Mouse (Mus musculus): Measurements from ENCODE around the gene Sh3bgrl3.

The Sh3bgrl3 gene

DNA sequence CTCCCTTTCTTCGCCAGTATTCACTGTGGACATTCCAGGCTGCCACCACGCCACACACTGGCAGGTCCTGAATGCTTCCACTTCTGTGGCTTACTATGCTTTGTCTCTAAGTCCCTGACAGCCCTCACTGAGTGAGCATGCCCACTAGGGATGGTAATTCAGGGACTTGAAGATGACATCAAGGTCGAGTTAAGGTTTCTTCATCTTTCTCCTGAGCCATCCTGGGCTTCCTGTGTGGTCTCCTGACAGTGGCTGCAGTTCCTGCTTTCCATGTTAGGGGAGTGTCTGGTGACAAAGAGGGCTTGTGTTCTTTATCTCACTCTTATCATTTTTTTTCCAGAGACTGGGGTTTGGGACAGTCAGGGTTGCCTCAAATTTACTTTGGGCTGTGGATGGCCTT is 17.9 kb downstream of the Sh3bgrl3 start:
- no peak for DNase-seq (ENCODE audit: low spot score)

DNA sequence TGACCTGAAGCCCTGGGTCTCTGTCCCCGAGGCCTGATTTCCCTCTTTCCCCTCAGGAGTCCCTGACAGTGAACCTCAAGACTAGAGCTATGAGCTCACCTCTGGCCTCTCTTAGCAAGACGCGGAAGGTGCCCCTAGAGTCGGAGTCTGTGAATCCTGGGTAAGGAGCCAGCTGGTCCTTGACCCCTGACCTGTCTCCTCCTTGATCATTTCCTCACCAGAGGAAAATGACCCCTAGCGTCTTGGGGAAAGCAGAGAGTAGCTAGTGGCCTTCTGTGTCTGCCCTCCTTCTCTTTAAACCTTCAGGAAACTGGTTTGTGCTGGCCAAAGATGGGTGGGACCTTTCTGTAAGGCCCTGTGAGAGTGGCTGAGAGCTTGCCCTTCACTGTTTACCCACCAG is 20.4 kb downstream of the Sh3bgrl3 start:
- no peak for DNase-seq (ENCODE audit: low spot score)

DNA sequence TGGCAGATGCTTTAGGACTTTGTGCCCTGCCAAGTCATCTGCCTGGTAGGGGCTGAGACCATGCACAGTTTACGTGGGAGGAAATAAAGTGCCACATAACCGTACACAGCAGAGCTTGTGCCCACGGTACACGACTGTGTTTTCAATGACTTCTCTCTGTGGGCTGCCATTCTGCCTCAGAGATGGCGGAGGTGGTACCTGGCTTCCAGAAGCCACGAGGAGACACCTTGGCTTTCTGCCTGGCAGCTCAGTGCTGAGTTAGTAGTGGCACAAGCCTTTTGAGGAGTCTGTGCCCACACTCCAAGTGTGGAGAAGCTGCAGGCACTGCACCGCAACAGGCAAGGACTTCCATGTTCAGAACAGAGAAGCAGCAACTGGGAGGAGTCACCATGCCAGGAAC is 20.9 kb downstream of the Sh3bgrl3 start:
- DNase-seq (ENCODE audit: low spot score) = no peak

DNA sequence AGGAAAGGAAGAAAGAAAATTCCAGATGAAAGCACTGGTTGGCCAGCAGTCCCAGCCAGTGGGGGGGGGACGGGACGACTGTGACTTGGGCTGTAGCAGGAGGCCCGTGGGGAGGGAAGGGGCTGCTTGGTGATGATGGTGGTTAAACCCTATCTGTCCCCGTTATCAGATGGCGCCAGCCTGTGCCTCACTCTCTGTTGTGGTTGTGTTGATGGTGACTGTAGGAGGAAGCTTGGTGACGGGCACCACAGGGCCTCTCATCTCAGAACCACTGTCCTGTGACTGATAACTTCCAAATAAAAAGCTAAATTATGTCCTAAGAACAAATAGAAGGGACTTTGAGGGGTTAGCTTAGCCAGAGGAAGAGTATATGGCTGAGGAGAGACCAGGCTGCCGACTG is 22.5 kb downstream of the Sh3bgrl3 start:
- no peak for DNase-seq (ENCODE audit: low spot score)

DNA sequence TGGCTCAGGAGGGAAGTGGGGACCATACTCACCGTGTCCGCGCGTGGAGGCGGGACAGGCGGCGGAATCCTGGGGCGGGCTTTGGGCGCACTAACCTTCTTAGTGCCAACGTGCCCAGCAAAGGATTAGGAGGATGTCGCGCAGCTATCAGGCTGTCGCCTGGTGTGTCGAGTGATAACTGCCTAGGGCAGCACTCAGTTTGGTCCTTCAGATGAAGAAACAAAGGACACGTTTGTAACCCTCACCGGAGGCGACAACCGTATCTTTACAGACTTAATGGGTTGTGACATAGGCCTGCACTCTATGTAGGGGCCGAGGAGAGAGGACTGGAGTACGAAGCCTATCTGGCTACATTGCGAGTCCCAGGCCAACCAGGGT is 25.9 kb downstream of the Sh3bgrl3 start:
- DNase-seq (ENCODE audit: low spot score) = no peak

DNA sequence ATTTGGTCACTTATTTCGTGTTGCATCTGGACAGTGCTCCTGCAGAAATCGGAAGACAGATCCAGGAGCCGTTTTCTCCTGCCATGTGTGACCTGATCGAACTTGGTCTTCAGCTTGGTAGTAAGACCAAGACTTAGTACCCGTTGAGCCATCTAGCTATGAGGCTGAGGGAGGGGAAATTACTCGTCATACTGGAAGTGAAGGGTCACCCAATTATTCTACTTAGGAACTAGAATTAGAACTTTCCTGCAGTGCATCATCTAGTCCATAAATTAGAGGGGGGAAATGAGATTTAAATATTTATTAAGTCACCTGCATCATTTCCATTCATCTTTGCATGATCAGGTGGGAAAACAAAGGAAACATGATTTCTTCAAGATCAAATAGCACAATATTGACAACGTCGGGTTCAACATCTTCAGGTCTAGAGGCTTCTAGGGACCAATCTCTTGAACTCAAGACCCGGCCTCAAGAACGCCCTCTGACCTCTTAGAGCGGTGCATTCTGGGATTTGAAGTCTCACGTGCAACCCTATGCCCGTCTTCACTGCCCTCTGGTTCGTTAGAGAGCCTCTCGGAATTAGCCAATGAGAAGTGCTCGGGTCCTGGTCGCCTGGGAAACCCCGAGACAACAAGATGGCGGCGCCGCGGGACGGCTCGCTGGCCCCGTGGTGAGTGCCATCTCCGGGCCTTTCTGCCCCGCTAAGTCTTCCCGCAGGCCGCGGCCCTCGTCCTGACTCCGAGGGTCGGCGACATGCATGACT is 26.4 kb downstream of the Sh3bgrl3 start, which contains the start of gene Ubxn11:
Gene Ubxn11 (plus strand): TSS at position 592 of the 763 bp plus-strand sequence.
- DNase-seq (ENCODE audit: low spot score) = peak; percentile 77

DNA sequence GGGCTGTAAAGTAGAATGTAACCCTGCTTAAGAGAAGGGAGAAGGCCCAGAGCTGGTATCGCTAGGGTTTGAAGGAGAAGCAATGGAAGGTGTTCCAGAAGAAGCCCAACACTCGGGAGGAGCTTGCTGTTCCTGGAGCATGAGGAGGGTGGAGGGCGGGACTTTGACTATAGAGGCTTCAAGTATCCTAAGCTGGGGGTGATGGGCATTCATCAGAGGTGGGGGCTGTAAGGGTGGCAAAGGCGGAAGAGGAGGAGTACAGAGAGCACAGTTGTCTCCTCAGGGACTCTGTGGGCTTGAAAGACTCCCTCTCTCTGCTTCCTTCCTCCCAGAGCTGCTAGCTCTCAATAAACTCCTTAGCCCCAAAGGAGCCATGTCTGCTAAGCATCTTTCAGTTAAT is 28.3 kb downstream of the Sh3bgrl3 start:
- DNase-seq (ENCODE audit: low spot score) = no peak

DNA sequence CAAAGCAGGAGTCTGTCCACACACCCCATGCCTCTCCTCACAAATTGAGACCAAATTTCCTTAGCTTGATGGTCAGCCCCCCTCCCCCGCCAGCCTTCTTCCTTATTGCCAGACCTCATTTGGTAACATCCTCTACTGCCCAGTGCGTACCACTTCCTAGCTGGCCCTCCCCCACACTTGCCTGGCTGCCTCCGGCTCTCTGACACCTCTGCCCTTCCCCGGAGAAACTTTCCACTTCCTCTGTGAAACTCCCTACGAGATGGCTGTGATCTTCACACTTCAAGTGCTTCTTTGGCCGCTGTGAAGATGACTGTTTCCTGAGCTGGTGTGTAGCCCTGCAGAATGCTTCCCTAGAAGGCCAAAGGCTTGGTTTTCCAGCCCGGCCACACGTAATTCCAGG is 30.0 kb downstream of the Sh3bgrl3 start:
- DNase-seq (ENCODE audit: low spot score) = peak; percentile 64

DNA sequence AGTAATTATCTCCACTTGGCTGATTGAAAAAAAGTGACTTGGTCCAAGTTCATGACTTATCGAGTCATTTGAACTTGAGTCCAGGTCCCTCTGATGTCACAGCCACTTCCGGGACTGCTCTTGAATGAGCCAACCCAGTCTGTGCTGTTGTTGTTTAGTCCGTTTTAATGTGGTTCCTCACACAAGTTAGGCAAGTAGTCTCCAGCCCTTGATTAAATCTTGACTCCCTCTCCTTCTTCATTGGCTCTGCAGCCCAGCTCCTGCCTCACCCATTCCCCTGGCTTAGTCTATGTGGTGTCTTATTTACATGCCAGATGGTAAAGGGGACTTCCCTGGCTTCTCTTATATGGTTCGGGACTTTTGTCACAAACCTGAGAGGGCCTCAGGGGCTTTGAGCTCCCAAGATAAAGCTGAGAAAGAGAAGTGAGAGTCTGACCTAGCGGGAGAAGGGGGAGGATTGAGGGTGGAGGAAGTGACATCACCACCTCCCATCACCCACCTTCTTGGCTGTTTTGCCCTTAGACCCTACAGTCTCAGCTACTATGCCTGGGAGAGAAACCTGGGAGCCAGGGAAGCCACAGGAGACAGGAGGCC is 31.5 kb downstream of the Sh3bgrl3 start:
- DNase-seq (ENCODE audit: low spot score) = peak; percentile 52

DNA sequence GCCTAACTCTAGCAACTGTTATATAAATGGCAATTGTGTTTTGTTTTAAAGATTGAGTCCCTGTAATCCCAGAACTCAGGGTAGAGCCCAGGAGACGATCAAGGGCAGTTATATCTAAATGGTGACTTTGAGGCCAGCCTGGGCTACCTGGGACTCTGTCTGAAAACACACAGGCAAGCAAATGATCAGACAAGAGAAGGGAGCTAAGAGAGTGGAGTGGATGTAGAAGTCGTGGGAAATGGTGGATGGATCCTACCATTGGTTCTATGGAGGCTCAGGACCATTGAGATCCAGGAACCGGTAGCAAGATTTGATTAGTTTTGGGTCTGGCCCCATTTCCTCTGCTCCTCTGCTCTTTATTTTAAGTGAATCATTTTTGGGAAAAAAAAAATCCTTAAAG is 32.5 kb downstream of the Sh3bgrl3 start:
- no peak for DNase-seq (ENCODE audit: low spot score)

DNA sequence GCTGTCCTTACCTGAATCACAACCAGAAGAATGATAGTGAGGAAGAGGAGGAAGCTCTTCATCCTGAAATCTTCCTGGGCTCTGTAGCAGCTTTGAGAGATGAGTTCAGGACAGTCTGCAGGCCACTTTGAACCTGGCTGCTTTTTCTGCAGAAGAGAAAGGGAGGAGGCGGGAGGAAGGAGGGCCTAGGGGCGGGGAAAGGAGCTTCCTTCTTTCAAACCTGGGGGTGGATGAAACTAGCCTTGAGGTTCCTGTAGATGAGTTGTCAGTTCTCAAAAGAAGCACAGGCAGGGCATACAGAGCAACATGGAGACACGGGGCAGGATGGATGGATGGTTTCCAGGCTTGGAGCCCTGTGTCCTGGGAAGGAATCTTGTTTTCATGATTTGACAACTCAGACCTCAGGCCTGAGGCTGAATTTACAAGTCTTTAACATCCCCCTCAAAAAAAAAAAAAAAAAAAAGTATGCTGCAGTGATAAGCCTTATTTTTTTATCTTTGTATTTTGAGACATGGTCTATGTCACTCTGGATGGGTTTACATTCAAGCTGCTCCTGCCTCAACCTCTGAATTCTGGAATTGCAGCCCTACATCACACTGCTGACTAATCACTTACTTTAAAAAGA is 33.6 kb downstream of the Sh3bgrl3 start, which contains the start of gene Cd52:
Gene Cd52 (minus strand): TSS at position 160 of the 625 bp plus-strand sequence.
- peak; percentile 61 for DNase-seq (ENCODE audit: low spot score)

DNA sequence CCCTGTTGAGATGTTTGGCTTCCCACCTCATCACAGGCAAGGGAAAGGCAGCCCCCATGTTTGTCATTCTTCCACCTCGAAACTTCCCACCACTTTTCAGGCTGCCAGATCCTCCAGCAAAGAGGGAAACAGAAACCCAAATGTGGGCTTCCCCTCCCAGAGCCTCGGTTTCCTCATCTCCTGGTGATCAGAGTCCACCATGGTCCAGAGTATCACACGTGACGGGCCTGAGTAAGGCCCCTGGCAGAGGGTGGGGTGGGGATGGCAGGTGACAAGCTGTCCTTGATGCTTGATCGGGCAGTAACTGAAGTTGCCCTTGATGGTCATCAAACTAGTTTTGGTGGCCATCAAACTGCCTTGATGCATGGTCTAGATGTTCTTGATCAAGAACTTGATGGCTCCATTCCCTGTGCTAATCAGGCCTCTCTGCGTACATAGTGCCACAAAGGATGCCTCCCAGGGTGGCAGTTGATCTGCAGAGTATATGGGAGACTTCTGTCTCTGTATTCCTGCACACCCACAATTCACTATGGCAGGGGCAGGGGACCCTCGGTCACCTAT is 34.5 kb downstream of the Sh3bgrl3 start:
- DNase-seq (ENCODE audit: low spot score) = no peak

DNA sequence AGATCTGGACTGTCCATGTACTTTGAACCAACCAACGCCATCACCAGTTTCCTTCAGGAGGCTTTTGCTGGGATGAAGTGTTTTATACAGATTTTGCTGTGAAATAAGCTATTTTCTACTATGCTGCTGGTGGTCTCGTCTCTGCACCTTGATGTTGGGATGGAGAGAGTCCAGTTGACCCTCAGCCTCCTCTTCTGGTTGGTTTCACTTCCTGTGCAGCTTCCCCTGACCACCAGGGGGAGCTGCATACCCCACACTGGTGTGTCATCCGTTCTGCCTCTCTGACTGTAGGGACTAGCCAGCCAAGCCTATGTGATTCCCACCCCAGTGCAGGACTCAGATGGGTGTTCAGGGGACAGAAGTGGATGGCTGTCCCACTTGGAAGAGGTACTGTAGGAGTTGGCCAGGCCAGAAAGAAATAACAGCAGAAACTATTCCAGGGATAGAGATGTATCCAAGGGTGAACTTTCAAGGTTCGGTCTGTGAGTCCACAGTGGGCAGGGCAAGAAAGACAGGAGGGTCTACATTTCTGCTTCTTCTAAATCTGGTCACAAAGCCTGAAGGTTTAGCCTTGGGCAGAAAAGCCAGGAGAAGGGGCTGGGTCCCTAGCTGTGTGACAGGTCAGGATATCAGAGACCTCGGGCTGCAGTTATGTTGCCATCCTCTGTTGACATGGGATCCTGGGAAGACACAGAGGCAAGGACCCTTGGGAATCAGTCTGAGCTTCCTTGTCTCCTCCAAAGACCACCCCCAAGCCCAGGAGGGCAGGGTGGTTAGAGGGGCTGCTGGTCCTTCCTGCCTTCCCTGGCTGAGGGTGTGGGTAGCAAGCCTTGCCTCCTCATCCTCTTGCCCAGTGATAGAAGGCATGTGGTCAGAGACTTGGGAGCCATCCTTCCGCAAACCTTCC is 36.0 kb downstream of the Sh3bgrl3 start:
- DNase-seq (ENCODE audit: low spot score) = peak; percentile 54

DNA sequence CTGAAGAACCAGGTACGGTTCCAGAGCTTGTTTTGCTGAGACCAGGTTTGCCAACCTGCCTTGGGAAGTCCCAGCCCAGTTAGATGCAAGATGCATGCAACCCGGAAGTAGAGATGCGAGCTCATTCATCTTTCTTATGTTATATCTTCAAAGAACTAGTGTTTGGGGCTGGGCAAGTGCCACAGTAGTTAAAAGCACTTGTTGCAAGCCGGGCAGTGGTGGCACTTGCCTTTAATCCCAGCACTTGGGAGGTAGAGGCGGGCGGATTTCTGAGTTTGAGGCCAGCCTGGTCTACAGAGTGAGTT is 37.4 kb downstream of the Sh3bgrl3 start:
- no peak for DNase-seq (ENCODE audit: low spot score)

DNA sequence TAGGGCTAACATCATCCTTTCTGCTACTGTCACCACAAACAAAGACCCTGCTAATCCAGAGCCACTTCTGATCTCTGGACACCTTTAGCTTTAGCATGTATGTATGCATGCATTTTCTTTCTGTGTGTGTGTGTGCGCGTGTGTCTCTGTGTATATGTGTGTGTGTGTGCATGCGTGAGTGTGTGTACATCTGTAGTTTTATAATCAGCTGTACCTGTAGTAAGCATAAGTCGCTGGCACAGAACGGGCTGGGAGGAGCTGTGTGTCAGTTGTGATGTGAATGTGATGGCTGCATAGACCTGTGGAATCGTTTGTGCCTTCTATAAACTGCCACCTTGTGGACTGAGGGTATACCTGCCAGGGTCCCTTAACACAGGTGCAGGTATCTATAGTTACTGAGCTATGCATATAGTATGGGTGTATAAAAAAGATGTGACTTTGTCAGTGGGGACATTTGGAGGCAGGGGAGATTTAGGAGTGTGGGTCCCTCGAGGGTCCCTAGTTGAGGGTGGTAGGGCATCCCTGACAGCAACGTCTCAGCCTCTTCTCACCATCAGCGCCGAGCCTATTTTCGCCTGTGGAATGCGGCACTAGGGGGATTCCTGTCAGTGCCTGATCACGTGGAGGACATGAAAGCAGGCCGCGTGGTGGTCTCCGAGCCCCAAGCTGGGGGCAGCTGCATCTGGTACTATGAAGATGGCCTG is 37.9 kb downstream of the Sh3bgrl3 start:
- no peak for DNase-seq (ENCODE audit: low spot score)

DNA sequence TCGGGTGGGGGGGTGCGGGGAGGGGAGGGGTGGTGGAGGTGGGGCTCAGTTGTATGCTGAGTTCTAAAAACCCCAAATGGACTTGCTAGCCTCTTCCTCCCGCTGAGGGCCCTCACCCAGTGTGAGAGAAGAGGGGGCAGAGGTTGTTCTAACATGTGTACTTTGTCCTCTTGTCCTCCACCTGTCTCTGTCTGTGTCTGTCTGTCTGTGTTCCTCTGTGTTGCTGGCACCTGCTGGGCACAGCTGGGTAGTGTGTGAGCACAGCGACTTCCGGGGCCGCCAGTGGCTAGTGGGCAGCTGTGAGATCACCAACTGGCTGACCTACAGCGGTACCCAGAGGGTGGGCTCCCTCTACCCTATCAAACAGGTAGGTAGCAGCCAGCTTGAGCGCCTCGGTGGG is 39.6 kb downstream of the Sh3bgrl3 start:
- no peak for DNase-seq (ENCODE audit: low spot score)

DNA sequence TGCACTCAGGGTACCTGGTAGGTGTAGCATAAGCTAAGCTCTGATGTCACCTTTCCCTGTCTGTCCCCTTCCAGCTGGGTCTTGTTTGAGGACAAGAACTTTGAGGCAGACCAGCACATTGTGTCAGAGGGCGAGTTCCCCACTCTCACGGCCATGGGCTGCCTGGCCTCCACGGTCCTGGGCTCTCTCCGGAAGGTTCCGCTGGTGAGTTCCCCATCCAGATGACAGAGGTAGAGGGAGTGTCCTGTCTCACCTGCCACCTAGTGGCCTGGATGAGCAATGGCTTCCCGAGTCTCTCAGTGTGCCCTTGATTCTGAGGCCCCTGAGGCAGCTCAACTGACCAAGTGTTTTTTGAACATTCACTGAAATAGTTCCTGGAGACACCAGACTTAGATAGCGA is 41.2 kb downstream of the Sh3bgrl3 start:
- DNase-seq (ENCODE audit: low spot score) = no peak

DNA sequence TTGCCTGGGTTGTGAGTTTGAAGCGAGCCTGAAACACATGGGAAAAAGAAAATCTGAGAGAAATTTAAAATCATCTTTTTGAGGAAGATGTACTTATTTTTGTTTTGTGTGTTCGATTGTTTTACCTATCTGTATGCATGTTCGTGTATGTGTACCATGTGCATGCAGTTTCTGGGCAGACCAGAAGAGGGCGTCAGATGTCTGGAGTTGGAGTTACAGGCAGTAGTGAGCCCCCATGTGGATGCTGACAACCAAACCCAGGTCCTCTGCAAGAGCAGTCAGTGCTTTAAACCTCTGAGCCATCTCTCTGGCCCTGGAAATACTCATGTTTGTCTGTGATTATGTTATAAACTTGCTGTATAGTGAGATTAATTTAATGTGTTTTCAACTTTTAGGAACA is 43.6 kb downstream of the Sh3bgrl3 start:
- DNase-seq (ENCODE audit: low spot score) = no peak

DNA sequence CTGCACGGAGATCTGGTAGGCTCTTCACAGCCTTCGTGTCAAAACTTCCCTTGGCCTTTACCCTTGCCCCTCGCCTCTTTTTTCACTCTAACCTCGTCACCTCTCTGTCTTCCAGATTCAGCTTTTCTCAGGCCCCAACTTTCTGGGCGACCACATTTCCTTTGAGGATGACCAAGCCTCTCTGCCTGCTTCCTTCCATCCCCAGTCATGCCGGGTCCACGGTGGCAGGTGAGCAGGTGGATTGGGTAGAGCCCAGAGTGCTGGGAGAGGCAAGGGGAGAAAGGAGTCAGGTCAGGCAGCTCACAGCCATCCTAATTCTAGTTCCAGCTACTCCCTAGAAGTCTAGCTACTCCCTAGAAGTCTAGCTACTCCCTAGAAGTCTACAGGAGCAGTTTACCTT is 46.1 kb downstream of the Sh3bgrl3 start:
- DNase-seq (ENCODE audit: low spot score) = no peak

DNA sequence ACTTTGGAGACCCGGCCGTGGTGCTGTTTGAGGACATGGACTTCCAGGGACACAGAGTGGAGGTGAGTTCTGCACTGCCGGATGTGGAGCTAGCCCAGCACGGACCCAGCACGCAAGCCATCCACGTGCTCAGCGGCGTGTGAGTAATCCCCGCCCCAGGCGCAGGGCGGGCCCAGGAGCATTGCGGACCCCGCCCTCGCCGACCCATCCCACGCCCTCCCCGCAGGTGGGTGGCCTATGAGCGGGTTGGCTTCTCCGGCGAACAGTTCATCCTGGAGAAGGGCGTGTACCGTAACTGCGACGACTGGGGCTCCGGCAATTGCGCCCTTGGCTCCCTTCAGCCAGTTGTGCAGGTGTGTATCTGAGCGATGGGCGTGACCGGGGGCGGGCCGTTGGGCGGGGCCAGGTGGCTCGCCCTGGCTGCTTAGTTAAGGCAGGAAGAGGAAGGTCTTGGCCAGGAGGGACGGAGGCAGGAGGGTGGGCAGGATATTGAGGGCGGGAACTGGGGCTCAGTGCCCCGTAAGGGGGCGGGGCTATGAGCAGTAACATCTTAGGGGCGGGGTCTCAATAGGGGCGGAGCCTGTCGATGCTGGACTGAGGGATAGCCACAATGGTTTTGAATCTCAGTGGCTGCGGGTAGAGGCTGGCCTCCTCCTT is 46.7 kb downstream of the Sh3bgrl3 start:
- peak; percentile 75 for DNase-seq (ENCODE audit: low spot score)

DNA sequence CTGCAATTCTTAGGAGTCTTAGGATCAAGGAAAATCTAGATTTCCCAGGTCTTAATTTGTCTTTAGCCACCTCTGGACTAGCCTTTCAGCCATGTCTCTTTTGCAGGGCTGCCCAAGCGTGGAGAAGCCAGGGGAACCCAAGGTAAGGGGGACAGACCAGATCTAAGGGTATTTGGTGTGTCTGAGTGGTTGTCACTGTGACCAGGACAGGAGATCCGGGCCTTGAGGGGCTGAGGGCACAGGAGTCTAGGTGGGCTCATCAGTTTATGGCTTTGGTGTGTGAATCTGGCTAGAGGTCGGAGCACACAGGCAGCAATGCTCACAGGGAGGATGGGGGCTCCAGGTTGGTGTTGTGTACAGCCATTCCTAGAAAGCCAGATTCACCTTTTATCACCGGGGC is 47.9 kb downstream of the Sh3bgrl3 start:
- DNase-seq (ENCODE audit: low spot score) = no peak
